Comparison of ENCODE assay signal across 10 mouse cellular contexts in the genomic region with DNA sequence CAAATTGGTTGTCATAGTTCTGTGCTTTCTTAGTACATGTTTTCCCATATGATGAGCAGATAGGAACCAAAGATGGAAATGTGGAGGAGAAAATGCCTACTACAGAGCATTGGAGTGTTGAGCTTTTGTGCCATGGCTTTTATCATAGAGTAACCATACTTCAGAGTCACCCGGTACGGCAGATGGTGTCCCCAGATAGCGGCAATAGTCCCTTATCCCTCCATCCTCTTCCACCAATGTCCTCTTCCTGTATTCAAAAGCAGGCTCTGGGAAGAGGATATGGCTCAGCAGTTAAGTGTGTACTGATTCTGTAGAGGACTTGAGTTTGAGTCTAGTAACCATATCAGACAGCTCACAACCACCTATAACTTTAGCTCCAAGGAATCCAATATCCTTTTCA.
"Had no signal": no experiment of that assay in that cellular context is flagged by ENCODE, and none has a peak within 500 bp of the region (broad histone marks: within the 10 kb centered on the region; RNA-seq: fewer than 3 reads in every experiment).

No protein-coding gene starts in this region.

- ATAC-seq: midbrain, embryonic 13.5 days had no signal

- H3K4me1 ChIP-seq: kidney, embryonic 15.5 days; midbrain, embryonic 13.5 days had no signal

- H3K27me3 ChIP-seq: kidney, embryonic 15.5 days; limb, embryonic 13.5 days; midbrain, embryonic 13.5 days had no signal

- H3K36me3 ChIP-seq: kidney, embryonic 15.5 days; limb, embryonic 13.5 days; midbrain, embryonic 13.5 days had no signal

- H3K4me2 ChIP-seq: kidney, embryonic 15.5 days; limb, embryonic 13.5 days; midbrain, embryonic 13.5 days had no signal

- H3K4me3 ChIP-seq: kidney, embryonic 15.5 days; limb, embryonic 13.5 days; midbrain, embryonic 13.5 days had no signal

- H3K9ac ChIP-seq: kidney, embryonic 15.5 days; limb, embryonic 13.5 days; midbrain, embryonic 13.5 days had no signal

- DNase-seq: kidney, adult 2 months; kidney, postnatal 14 days; left cerebral cortex, postnatal 4 days; lung, adult 18-20 months; right cerebral cortex, adult 18-20 months; right cerebral cortex, postnatal 25 days; thymus, postnatal 36 days had no signal

- H3K27ac ChIP-seq: kidney, embryonic 15.5 days; limb, embryonic 13.5 days; midbrain, embryonic 13.5 days had no signal

- H3K9me3 ChIP-seq: kidney, embryonic 15.5 days; limb, embryonic 13.5 days; midbrain, embryonic 13.5 days had no signal
